Mouse (Mus musculus): Measurements from ENCODE around the gene Gm10800. TPM values are rescaled to one million over a fixed set of nuclear protein-coding genes. Genes with fewer than 3 reads are reported as not detected.
"Not testable (repeated sequence)": the region's sequence is repeated elsewhere in the genome, so short reads cannot be mapped to it uniquely, and the experiment has no call there.

The Gm10800 gene
- 2.4 and 3.7 TPM in 2 replicates for polyA plus RNA-seq (2016; fragmentation: Nextera tagmentation; extraction: Ambion mirVana)

DNA sequence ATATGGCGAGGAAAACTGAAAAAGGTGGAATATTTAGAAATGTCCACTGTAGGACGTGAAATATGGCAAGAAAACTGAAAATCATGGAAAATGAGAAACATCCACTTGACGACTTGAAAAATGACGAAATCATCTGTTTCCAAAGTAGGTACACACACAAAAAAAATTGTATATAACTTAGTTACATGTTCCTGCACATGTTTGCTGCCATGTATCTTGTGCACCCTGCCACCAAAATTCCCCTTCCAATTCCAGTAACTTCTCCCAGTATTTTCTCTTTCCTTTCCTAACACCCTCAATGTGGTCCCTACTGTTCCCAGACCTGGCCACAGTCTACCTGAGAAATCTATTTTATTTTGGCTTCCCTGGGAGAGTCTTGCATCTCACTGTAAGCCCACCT lies at the start of gene Gm10800:
Gene Gm10800, minus strand, starts transcription at position 101 of the 400 bp plus-strand sequence.
- H3K9me3 ChIP-seq; H3K4me3 ChIP-seq (replicated peaks); H3K27me3 ChIP-seq; H3K36me3 ChIP-seq (replicated peaks); H3K4me1 ChIP-seq; H3K9ac ChIP-seq; H3K4me2 ChIP-seq; H3K27ac ChIP-seq; ATAC-seq (ENCODE audit: low FRiP score): not testable (repeated sequence)
- WGBS = 83% methylated on average over 4 of the region's 4 CpGs

DNA sequence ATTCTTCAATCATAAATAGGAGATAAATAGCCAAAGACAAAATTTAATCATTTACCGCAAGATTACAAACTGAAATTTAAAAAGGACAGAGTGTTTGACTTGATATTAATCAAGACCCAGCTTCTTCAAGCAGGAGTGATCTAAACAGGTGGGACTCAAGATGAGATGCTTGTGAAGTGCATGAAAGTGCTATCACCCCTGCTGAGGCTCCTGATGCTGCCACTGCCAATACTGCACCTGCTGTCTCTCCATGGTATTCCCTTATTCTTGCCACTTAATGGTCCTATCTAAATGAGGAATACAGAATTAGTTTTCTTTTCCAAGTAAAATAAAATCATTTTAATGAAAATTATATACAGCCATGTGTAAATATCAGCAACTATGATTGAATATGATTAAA lies 30.4 kb upstream of the Gm10800 start:
- Histone ChIP-seq H3K4me3 (replicated peaks) (no peak overlapping the region), H3K27me3 (no peaks in the 10 kb centered on the region), H3K9ac (no peak overlapping the region), H3K27ac (no peak overlapping the region), H3K4me2 (no peak overlapping the region), H3K9me3 (no peaks in the 10 kb centered on the region), H3K36me3 (replicated peaks) (no peaks in the 10 kb centered on the region), H3K4me1 (no peaks in the 10 kb centered on the region)
- WGBS = 98% methylated on average over 1 of the region's 1 CpGs
- ATAC-seq (ENCODE audit: low FRiP score) = no peak

DNA sequence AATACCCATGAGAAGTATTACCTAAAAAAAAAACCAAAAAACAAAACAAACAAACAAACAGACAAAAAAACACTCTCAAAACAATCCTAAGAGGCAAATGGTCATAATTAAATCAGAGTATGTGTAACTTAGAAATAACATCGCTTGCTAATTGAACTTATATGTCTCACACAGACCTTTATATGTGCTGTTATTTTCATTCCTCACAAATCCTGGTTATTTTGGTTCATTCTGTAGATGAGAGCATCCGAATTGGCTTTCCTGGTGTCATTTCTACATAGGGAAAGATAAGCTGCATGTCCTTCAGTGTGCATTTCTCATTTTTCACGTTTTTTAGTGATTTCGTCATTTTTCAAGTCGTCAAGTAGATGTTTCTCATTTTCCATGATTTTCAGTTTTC lies 5.2 kb downstream of the Gm10800 start, which contains the start of gene Gm10801:
Gene Gm10801, plus strand, starts transcription at position 301 of the 400 bp plus-strand sequence.
- 85% methylated on average over 5 of the region's 5 CpGs for WGBS
- not testable (repeated sequence) for H3K9ac ChIP-seq; H3K4me2 ChIP-seq; ATAC-seq (ENCODE audit: low FRiP score); H3K9me3 ChIP-seq; H3K4me3 ChIP-seq (replicated peaks); H3K4me1 ChIP-seq; H3K27ac ChIP-seq; H3K36me3 ChIP-seq (replicated peaks); H3K27me3 ChIP-seq

Other genes with a start within 250 kb of the Gm10800 start
- gene Gm10801, start 5.1 kb downstream of the Gm10800 start, polyA plus RNA-seq (2016; fragmentation: Nextera tagmentation; extraction: Ambion mirVana) = 0.57 TPM in 1 of 2 replicates, not detected in the other

All from forebrain, embryonic 12.5 days (tissue).